Mouse (Mus musculus) midbrain, embryonic 13.5 days (tissue): Measurements from ENCODE around the gene Fcgrt. TPM values are rescaled to one million over a fixed set of nuclear protein-coding genes. Genes with fewer than 3 reads are reported as not detected.
"Not testable (repeated sequence)": the region's sequence is repeated elsewhere in the genome, so short reads cannot be mapped to it uniquely, and the experiment has no call there.

Experiments
- ATAC-seq: fragments of 200-750 bp; cut with Nextera tagmentation; 2 replicates; pipeline ENCODE4 v1.8.0; 2017; ENCODE audit warnings: mild to moderate bottlenecking, moderate TSS enrichment, moderate library complexity
- H3K27ac ChIP-seq: fragments of 300-500 bp; sonication (generic); 2 replicates; pipeline ENCODE4 v1.5.1; 2015; ENCODE audit warnings: inconsistent platforms, mild to moderate bottlenecking, moderate library complexity
- H3K27me3 ChIP-seq: fragments of 300-500 bp; sonication (generic); 2 replicates; pipeline ENCODE4 v1.6.1; 2015; ENCODE audit warnings: mild to moderate bottlenecking, inconsistent platforms
- H3K36me3 ChIP-seq: fragments of 300-500 bp; sonication (generic); 2 replicates; pipeline ENCODE4 v1.6.1; 2015; ENCODE audit warnings: mild to moderate bottlenecking, inconsistent platforms
- H3K4me1 ChIP-seq: fragments of 300-500 bp; sonication (generic); replicated peaks from 2 replicates; pipeline ENCODE4 v1.6.1; 2015; ENCODE audit warnings: inconsistent platforms
- H3K4me2 ChIP-seq: fragments of 300-500 bp; sonication (generic); replicated peaks from 2 replicates; pipeline ENCODE4 v1.6.1; 2015; ENCODE audit warnings: moderate library complexity, mild to moderate bottlenecking, inconsistent platforms
- H3K4me3 ChIP-seq: fragments of 300-500 bp; sonication (generic); replicated peaks from 2 replicates; pipeline ENCODE4 v1.5.1; 2015; ENCODE audit warnings: mild to moderate bottlenecking, inconsistent platforms
- H3K9ac ChIP-seq: fragments of 300-500 bp; sonication (generic); replicated peaks from 2 replicates; pipeline ENCODE4 v1.6.1; 2015; ENCODE audit warnings: mild to moderate bottlenecking, inconsistent platforms
- H3K9me3 ChIP-seq: fragments of 300-500 bp; sonication (generic); 2 replicates; pipeline ENCODE4 v1.6.1; 2016; ENCODE audit warnings: mild to moderate bottlenecking, inconsistent platforms
- WGBS: fragments of 180-500 bp; shearing (Covaris S2); methylation state at CpG from one replicate; pipeline ENCODE4 v1.1.7; 2015; 5-methylcytosine and 5-hydroxymethylcytosine counted together
- polyA plus RNA-seq: library from polyadenylated mRNA; unstranded; fragments of >200 nt; fragmentation: Nextera tagmentation; extraction: Ambion mirVana; gene quantifications from 2 replicates; pipeline ENCODE4 v1.2.1, GENCODE M21; 2015

Gene Fcgrt
- polyA plus RNA-seq: 17.6 and 18.4 TPM in 2 replicates

DNA sequence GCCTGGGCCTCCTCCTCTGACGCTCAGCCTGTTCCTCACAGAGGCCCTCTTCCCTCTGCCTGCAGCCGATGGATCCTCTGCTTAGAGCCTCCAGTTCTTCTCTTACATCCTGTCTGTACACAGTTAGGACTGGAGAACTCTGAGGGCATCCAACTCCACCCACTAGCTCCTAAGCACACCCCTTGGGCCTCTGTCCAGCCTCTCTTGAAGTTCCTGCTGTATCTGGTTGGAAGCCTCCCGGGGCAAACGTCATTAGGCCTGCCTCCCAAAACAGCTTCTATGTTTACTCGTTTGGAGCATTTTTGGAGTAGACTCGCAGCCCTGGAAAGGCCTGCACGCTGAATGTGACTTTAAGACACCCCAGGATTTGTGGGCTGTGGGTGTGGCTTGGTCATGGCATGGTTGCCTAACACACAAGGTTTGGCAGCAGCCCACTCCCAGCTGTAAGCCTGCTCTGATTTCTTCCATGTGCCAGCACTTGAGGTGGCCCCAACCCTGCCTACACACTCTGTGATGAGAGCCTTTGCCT, at the start of gene Fcgrt:
Gene Fcgrt (minus strand): TSS at position 200 of the 529 bp plus-strand sequence.
- Histone ChIP-seq H3K27me3 (no peaks in the 10 kb centered on the region), H3K27ac (no peak within 1 kb of the TSS), H3K9me3 (no peaks in the 10 kb centered on the region), H3K4me3 (no peak within 1 kb of the TSS), H3K9ac (no peak within 1 kb of the TSS), H3K4me2 (no peak within 1 kb of the TSS), H3K4me1 (0 out of 2 replicates have a peak, but pooled peaks cover 4% of the 10 kb centered on the region), H3K36me3 (no peaks in the 10 kb centered on the region)
- 76% methylated on average over 7 of the region's 7 CpGs for WGBS
- ATAC-seq: no peak

DNA sequence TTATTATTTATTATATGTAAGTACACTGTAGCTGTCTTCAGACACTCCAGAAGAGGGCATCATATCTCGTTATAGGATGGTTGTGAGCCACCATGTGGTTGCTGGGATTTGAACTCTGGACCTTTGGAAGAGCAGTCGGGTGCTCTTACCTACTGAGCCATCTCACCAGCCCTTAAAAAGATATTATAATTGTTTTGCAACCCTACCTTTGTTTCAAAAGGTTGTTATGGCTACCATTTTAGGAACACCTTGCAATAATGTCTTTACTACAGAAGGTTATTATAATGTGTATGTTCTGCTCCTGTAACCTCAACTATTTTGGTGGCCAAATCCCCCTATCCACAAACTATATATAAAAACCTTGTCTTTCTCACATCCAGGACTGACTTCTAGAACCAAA, 49.4 kb upstream of the Fcgrt start:
- H3K9ac ChIP-seq, H3K4me2 ChIP-seq, H3K27ac ChIP-seq, ATAC-seq, H3K27me3 ChIP-seq, H3K9me3 ChIP-seq: not testable (repeated sequence)
- Histone ChIP-seq H3K4me3 (peak overlapping the region; percentile 62; the same call in 1 of the 2 replicates), H3K4me1 (peaks cover 32% of the 10 kb centered on the region), H3K36me3 (peaks cover 13% of the 10 kb centered on the region)
- WGBS: 93% methylated on average over 2 of the region's 2 CpGs

DNA sequence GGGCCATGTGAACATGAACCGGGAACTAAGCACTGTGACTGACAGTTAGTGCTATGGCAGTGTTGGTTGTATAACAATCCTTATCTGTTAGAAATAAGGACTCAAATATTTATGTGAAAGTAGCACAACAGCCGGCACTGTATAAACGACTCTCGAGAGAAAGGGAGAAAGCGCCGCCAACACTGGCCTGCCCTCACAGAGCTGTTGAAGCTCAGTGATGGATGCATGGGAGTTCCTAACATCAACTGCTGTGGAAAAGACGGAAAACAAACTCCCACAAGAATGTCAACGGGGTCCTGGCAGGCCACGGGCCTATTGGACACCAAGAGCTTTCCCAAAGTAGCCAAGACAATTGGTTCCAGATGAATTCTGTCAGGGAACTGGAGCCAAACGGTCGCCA, 47.7 kb upstream of the Fcgrt start:
- Histone ChIP-seq H3K27me3 (no peaks in the 10 kb centered on the region), H3K36me3 (0 out of 2 replicates have a peak, but pooled peaks cover 2% of the 10 kb centered on the region), H3K4me3 (no peak overlapping the region), H3K4me1 (peaks cover 32% of the 10 kb centered on the region), H3K9ac (no peak overlapping the region), H3K9me3 (no peaks in the 10 kb centered on the region), H3K4me2 (no peak overlapping the region), H3K27ac (no peak overlapping the region)
- WGBS: 63% methylated on average over 11 of the region's 11 CpGs
- ATAC-seq: no peak

DNA sequence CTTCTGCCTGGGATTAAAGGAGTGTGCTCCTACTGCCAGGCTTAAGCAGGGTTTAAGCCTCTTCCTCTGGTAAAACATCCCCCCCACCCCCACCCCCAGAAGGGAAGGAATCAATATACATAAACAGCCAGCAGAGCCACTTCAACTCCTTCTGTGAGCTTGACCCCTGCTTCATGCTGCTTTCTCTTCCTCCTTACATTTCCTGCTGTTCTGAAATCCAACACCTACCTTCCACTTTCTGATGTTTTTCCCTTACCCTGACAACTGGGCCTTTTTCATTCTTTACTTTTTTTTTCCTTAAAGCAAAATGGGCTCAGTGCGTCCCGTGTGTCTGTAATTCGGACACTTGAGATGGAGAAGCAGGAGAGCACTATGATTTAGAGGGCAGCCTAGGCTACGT, 46.7 kb upstream of the Fcgrt start:
- H3K4me2 ChIP-seq: no peak overlapping the region
- WGBS: 76% methylated on average over 4 of the region's 4 CpGs
- H3K27me3 ChIP-seq: no peaks in the 10 kb centered on the region
- H3K4me3 ChIP-seq: no peak overlapping the region
- ATAC-seq: no peak
- H3K27ac ChIP-seq: no peak overlapping the region
- H3K9me3 ChIP-seq: no peaks in the 10 kb centered on the region
- peaks cover 8% of the 10 kb centered on the region for H3K36me3 ChIP-seq
- peaks cover 25% of the 10 kb centered on the region for H3K4me1 ChIP-seq
- no peak overlapping the region for H3K9ac ChIP-seq

DNA sequence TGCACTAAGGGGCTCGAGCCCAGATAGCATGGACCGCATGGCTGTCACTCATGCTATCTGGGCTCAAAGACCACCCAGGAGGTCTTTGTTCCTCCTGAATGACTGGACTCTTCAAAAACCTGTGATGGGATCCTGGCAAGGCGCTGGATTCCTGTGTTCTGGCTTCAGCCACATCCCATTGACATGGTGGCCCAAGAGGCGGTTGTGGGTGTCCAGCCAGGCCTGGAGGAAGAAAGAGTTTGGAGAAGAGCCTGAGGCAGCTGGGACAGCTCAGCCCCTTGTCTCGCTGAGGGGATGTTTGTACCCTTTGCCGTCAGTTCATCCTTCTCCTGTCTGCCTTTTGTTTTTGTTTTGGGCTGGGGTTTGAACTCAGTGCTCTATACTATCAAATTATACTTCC, 45.9 kb upstream of the Fcgrt start:
- Histone ChIP-seq H3K9me3 (no peaks in the 10 kb centered on the region), H3K4me2 (no peak overlapping the region), H3K9ac (no peak overlapping the region), H3K27me3 (no peaks in the 10 kb centered on the region), H3K4me1 (peaks cover 18% of the 10 kb centered on the region), H3K36me3 (peaks cover 13% of the 10 kb centered on the region), H3K27ac (no peak overlapping the region), H3K4me3 (no peak overlapping the region)
- 17% methylated on average over 6 of the region's 6 CpGs for WGBS
- ATAC-seq: no peak

DNA sequence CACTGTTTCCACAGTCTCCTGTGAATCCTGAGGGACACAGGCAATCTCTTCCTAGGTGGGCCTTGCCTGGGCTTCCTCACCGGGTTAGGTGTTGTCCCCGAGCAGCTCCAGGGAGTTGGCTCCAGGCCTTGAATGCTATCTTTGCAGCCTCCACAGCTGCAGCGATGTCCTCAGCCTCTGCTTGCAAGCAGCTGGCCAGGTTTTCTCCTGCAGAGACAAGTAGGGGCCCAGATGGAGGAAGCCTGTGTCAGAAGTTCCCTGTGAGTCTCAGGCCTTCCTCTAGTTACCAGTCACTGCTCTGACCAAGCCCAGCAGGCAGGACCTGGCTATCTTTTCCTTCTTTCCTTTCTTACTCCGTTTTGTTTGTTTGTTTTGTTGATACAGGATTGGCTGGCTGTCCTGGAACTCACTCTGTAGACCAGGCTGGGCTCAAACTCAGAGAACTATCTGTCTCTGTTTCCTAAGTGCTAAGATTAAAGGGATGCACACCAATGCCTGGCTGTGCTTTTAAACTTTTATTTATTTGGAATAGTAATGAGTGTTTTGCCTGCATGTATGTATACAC, 45.0 kb upstream of the Fcgrt start:
- Histone ChIP-seq H3K9ac (no peak overlapping the region; the same call in 1 of the 2 replicates), H3K27ac (no peak overlapping the region), H3K4me1 (peaks cover 16% of the 10 kb centered on the region), H3K4me3 (no peak overlapping the region), H3K27me3 (no peaks in the 10 kb centered on the region), H3K36me3 (peaks cover 22% of the 10 kb centered on the region), H3K4me2 (no peak overlapping the region), H3K9me3 (no peaks in the 10 kb centered on the region)
- WGBS: 77% methylated on average over 4 of the region's 4 CpGs
- no peak for ATAC-seq

DNA sequence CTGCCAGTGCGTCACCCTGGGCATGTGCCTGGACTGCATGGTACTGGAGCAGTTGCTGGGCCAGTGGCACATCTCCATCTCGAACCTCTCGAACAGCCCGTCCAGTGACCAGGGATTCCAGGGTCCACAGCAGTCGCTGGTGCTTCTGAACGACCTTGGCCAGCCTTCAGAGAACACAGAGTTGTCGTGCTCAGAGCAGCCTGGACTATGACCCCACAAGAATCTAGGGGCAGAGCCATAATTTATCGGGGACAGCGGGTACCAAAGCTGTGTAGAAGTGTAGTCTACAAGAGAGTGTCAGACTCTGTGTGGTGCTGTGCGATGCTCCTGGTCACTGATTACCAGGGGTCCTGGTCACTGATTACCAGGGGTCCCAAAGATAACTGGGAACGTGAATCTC, 44.2 kb upstream of the Fcgrt start:
- no peak overlapping the region for H3K9ac ChIP-seq
- H3K4me1 ChIP-seq: peaks cover 11% of the 10 kb centered on the region; the same call in 1 of the 2 replicates
- no peak for ATAC-seq
- H3K27me3 ChIP-seq: no peaks in the 10 kb centered on the region
- peaks cover 29% of the 10 kb centered on the region for H3K36me3 ChIP-seq
- WGBS: 93% methylated on average over 11 of the region's 11 CpGs
- no peak overlapping the region for H3K27ac ChIP-seq
- no peaks in the 10 kb centered on the region for H3K9me3 ChIP-seq
- H3K4me2 ChIP-seq: no peak overlapping the region
- no peak overlapping the region for H3K4me3 ChIP-seq

DNA sequence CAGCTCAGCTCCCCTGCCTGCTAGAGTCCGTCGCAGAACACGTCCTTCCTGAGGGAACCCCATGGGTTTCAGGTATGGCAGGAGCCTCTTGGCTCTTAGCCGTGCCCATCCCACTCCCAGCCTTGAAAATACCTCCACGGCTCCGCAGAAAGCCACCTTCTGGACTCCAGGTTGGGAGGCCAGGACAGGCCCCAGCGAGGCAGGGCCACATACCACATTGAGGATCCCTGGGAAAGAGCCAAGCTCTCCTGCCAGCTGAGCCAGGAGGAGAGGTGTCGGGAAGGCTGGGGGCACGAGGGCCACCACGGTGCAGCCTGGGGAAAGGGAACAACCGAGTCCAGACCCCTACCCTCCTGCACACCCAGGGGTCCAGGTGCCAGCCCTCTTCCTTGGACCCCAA, 43.6 kb upstream of the Fcgrt start:
- Histone ChIP-seq H3K4me2 (no peak overlapping the region), H3K36me3 (peaks cover 36% of the 10 kb centered on the region), H3K4me1 (peaks cover 11% of the 10 kb centered on the region; the same call in 1 of the 2 replicates), H3K9me3 (no peaks in the 10 kb centered on the region), H3K4me3 (no peak overlapping the region), H3K27ac (no peak overlapping the region), H3K27me3 (no peaks in the 10 kb centered on the region), H3K9ac (no peak overlapping the region)
- WGBS: 96% methylated on average over 11 of the region's 11 CpGs
- no peak for ATAC-seq

DNA sequence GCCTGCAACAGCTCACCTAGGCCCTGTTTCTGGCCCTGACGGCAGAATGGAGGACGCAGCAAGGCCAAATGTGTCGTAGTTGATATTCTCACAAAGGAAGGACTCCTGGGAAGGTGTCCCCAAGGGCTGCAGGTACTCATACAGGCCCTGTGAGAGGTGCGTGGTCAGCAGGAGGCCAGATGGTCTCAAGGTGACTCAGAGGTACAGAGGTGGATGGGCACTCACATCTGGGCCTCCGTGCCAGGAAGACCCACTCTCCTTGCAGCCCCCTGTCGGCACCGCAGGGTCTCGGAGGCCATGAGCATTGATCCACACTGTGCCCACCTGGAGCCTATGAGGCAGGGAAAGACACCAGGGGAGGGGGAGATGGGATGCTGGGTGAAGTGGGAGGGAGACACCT, 41.8 kb upstream of the Fcgrt start:
- H3K27ac ChIP-seq: no peak overlapping the region
- 0 out of 2 replicates have a peak, but pooled peaks cover 3% of the 10 kb centered on the region for H3K4me1 ChIP-seq
- H3K27me3 ChIP-seq: no peaks in the 10 kb centered on the region
- 94% methylated on average over 8 of the region's 8 CpGs for WGBS
- H3K4me3 ChIP-seq: no peak overlapping the region
- H3K4me2 ChIP-seq: no peak overlapping the region
- H3K36me3 ChIP-seq: peaks cover 45% of the 10 kb centered on the region
- 0 out of 2 replicates have a peak overlapping the region, but pooled peaks have one; percentile 3 for H3K9ac ChIP-seq
- no peaks in the 10 kb centered on the region for H3K9me3 ChIP-seq
- no peak for ATAC-seq

DNA sequence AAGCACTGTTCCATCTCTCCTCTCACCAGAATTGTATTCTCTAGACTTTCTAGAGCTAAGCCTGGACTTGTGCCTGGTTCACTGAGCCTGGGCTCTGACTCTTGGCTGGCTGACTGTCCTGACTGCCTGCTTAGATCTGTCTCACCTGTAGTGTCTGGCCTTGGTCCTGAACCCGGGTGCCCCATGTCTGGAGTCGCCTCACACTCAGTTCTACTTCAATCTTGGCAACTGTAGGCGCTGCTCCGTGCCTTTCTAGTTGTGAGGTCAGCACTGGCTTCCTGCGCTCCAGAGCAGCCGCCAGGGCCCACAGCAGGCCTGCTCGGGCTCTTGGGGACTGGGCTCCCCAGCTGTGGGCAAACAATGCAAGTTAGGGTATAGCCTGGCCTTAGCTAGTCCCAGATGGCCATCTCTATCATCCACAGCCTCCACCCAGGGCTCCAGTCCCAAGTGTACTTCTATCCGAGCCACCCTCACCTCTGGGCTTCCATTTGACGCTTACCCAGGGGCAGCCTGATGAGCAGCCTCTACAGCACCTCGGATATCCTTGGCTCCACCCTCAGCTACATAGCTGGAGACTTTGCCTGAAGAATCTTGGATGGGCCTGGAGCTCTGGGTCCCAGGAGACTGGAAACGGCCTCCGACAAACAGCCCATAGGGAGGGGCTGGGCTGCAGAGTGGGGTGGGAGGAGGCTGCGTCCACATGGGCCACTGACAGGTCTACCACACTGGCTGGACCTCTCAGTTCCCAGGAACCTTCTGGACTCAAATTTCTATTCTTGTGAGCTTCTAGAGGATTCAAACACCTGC, 40.9 kb upstream of the Fcgrt start:
- Histone ChIP-seq H3K9me3 (no peaks in the 10 kb centered on the region), H3K27ac (no peak overlapping the region), H3K27me3 (no peaks in the 10 kb centered on the region), H3K4me3 (no peak overlapping the region), H3K4me2 (no peak overlapping the region), H3K4me1 (0 out of 2 replicates have a peak, but pooled peaks cover 2% of the 10 kb centered on the region), H3K36me3 (peaks cover 45% of the 10 kb centered on the region), H3K9ac (peak overlapping the region; percentile 37; the same call in 1 of the 2 replicates)
- no peak for ATAC-seq
- 88% methylated on average over 13 of the region's 13 CpGs for WGBS

DNA sequence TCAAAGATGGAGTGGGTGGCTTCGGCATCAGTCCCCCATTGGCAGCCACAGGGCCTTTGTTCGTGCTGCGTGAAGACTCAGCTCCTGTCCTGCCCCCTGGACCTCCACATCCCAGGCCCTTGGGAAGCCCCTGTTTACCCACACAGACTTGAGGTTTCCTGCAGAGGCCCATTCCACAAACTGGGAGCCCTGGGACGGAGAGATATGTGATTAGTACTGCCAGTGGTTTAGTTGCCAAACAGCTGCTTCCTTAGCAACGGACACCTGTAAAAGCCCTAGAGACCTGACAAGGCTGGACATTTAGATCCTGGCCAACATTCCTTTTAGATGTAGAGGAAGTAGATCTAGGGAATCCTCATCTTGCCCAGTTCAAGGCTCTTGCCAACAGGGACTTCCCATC, 38.3 kb upstream of the Fcgrt start:
- Histone ChIP-seq H3K4me3 (no peak overlapping the region), H3K4me1 (no peaks in the 10 kb centered on the region), H3K9ac (no peak overlapping the region), H3K27ac (no peak overlapping the region), H3K4me2 (no peak overlapping the region), H3K9me3 (no peaks in the 10 kb centered on the region), H3K36me3 (peaks cover 45% of the 10 kb centered on the region), H3K27me3 (peaks cover 11% of the 10 kb centered on the region)
- no peak for ATAC-seq
- WGBS: 90% methylated on average over 5 of the region's 5 CpGs

DNA sequence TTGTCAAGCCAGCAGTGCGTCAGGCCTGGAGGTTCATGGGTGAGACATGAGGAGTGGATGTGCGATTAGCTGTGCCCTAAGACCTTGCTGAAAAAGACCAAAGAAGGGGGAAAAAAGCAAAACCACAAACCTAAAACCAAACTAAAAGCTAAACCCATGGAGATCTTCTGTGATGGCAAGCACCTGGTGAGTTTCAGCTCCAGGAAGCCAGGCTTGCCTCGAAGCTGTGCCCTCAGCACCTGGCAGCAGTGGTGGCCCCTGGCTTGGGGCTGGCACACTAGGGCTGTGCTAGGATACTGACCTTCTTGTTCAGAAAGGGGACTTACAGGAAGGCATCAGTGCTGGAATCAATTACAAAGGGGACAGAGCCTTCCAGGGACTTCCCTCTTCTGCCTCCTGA, 37.7 kb upstream of the Fcgrt start:
- Histone ChIP-seq H3K9me3 (no peaks in the 10 kb centered on the region), H3K27me3 (peaks cover 15% of the 10 kb centered on the region), H3K36me3 (peaks cover 45% of the 10 kb centered on the region), H3K9ac (no peak overlapping the region), H3K4me3 (no peak overlapping the region), H3K4me2 (no peak overlapping the region), H3K4me1 (0 out of 2 replicates have a peak, but pooled peaks cover 2% of the 10 kb centered on the region), H3K27ac (no peak overlapping the region)
- no peak for ATAC-seq
- WGBS: 88% methylated on average over 3 of the region's 3 CpGs
